Comparison of ENCODE assay signal across 1 mouse cellular context in the genomic region with DNA sequence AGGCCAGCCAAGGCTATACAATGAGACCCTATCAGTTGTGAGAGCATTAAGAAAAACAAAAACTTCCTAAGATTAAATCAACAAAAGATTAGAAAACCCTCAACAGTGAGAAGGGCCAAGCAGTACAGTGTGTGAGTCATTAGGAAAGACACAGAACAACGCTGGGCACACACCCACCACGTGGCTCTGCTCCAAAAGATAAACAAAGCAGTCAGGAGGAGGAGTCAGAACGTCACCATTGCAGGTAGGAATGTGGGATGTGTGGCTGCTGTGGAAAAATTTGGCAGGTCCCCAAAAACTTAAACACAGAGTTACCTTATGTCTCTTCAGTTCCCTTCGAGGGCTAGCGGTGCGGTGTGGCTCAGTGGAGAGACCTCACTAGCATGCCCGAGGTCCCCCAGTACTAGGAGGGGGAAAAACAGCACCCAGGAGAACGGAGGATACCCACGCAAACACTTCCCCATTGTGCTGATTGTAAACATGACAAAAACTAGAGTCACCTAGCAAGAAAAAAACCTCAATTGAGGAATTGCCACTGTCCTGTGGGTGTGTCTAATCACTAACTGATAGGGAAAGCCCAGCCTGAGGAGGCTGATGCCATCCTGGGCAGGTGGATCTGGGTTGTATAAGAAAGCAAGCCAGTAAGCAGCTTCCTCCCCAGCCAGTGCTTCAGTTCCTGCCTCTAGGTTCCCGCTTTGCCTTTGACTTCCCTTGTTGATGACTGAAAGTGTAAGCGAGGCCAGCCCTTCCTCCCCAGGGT.
TF ChIP-seq lines count a peak whose summit lies in the region.

No protein-coding gene starts in this region.

TF ChIP-seq in MEL, 35 proteins besides CTCF, POLR2A, EP300 and RAD21 (continued from another document):
- TF ChIP-seq UBTF (IDR thresholded peaks at IDR 0.05; ENCODE audit: borderline replicate concordance, insufficient read depth, low read depth, low read length) (no peak), MYB (IDR thresholded peaks at IDR 0.05; ENCODE audit: low read depth, low read length) (no peak), BHLHE40 (IDR thresholded peaks at IDR 0.05; ENCODE audit: borderline replicate concordance, low read depth, low read length) (0 out of 2 replicates have a peak, but pooled peaks have one; percentile 1), ZKSCAN1 (IDR thresholded peaks at IDR 0.05; ENCODE audit: low read depth, low read length) (no peak), TCF12 (IDR thresholded peaks at IDR 0.05; ENCODE audit: low read depth, low read length) (no peak), POLR2AphosphoS2 (IDR thresholded peaks at IDR 0.05; ENCODE audit: low read length) (no peak), MAX (IDR thresholded peaks at IDR 0.05; ENCODE audit: low read length) (peak; percentile 97), MXI1 (IDR thresholded peaks at IDR 0.05; ENCODE audit: low read depth, low read length) (peak; percentile 93), CHD1 (IDR thresholded peaks at IDR 0.05; ENCODE audit: low read depth, low read length) (no peak), MAZ (IDR thresholded peaks at IDR 0.05; ENCODE audit: low read depth, low read length) (no peak), TAL1 (IDR thresholded peaks at IDR 0.05; ENCODE audit: low read length) (no peak), SIN3A (IDR thresholded peaks at IDR 0.05; ENCODE audit: low read length) (peak; percentile 89), GATA1 (IDR thresholded peaks at IDR 0.05; ENCODE audit: low read depth, low read length) (peak; percentile 45; the same call in 1 of the 2 replicates), KAT2A (conservative IDR thresholded peaks at IDR 0.05; ENCODE audit: low read depth, low read length) (no peak), ELF1 (IDR thresholded peaks at IDR 0.05; ENCODE audit: low read depth, low read length) (no peak), ZNF384 (IDR thresholded peaks at IDR 0.05; ENCODE audit: low read depth, low read length) (no peak), GABPA (IDR thresholded peaks at IDR 0.05; ENCODE audit: low read depth, low read length) (no peak), RCOR1 (IDR thresholded peaks at IDR 0.05; ENCODE audit: low read depth, low read length) (no peak), NELFE (IDR thresholded peaks at IDR 0.05; ENCODE audit: low read depth, low read length) (no peak), USF1 (IDR thresholded peaks at IDR 0.05; ENCODE audit: low read depth, low read length) (peak; percentile 68), MYC (IDR thresholded peaks at IDR 0.05; ENCODE audit: low read depth, low read length) (peak; percentile 65; the same call in 1 of the 2 replicates), HCFC1 (IDR thresholded peaks at IDR 0.05; ENCODE audit: low read depth, low read length) (no peak), POLR2AphosphoS5 (IDR thresholded peaks at IDR 0.05; ENCODE audit: borderline replicate concordance, low read depth, low read length) (no peak), TBP (IDR thresholded peaks at IDR 0.05; ENCODE audit: low read depth, low read length) (no peak), USF2 (IDR thresholded peaks at IDR 0.05; ENCODE audit: borderline replicate concordance in 1 of 2, insufficient read depth in 1 of 2, low read depth in 1 of 2, low read length in 2 of 2) (no peak), MAFK (IDR thresholded peaks at IDR 0.05; ENCODE audit: borderline replicate concordance, low read depth, low read length) (no peak), SMC3 (IDR thresholded peaks at IDR 0.05; ENCODE audit: low read depth, low read length) (no peak), E2F4 (IDR thresholded peaks at IDR 0.05; ENCODE audit: borderline replicate concordance, low read depth, low read length) (no peak), CHD2 (IDR thresholded peaks at IDR 0.05; ENCODE audit: low read length) (no peak), JUND (IDR thresholded peaks at IDR 0.05; ENCODE audit: low read depth, low read length) (no peak)
